Mouse (Mus musculus) midbrain, embryonic 13.5 days (tissue): ENCODE measurements around the gene Hs3st3b1. TPM values are rescaled to one million over a fixed set of nuclear protein-coding genes. Genes with fewer than 3 reads are reported as not detected.
A peak's percentile ranks its signal among the peaks of the same experiment; 100 is the strongest.

ENCODE experiments used
- ATAC-seq: fragments of 200-750 bp; cut with Nextera tagmentation; 2 replicates; pipeline ENCODE4 v1.8.0; 2017; ENCODE audit warnings: mild to moderate bottlenecking, moderate TSS enrichment, moderate library complexity
- H3K27ac ChIP-seq: fragments of 300-500 bp; sonication (generic); 2 replicates; pipeline ENCODE4 v1.5.1; 2015; ENCODE audit warnings: inconsistent platforms, mild to moderate bottlenecking, moderate library complexity
- H3K27me3 ChIP-seq: fragments of 300-500 bp; sonication (generic); 2 replicates; pipeline ENCODE4 v1.6.1; 2015; ENCODE audit warnings: mild to moderate bottlenecking, inconsistent platforms
- H3K36me3 ChIP-seq: fragments of 300-500 bp; sonication (generic); 2 replicates; pipeline ENCODE4 v1.6.1; 2015; ENCODE audit warnings: mild to moderate bottlenecking, inconsistent platforms
- H3K4me1 ChIP-seq: fragments of 300-500 bp; sonication (generic); replicated peaks from 2 replicates; pipeline ENCODE4 v1.6.1; 2015; ENCODE audit warnings: inconsistent platforms
- H3K4me2 ChIP-seq: fragments of 300-500 bp; sonication (generic); replicated peaks from 2 replicates; pipeline ENCODE4 v1.6.1; 2015; ENCODE audit warnings: moderate library complexity, mild to moderate bottlenecking, inconsistent platforms
- H3K4me3 ChIP-seq: fragments of 300-500 bp; sonication (generic); replicated peaks from 2 replicates; pipeline ENCODE4 v1.5.1; 2015; ENCODE audit warnings: mild to moderate bottlenecking, inconsistent platforms
- H3K9ac ChIP-seq: fragments of 300-500 bp; sonication (generic); replicated peaks from 2 replicates; pipeline ENCODE4 v1.6.1; 2015; ENCODE audit warnings: mild to moderate bottlenecking, inconsistent platforms
- H3K9me3 ChIP-seq: fragments of 300-500 bp; sonication (generic); 2 replicates; pipeline ENCODE4 v1.6.1; 2016; ENCODE audit warnings: mild to moderate bottlenecking, inconsistent platforms
- WGBS: fragments of 180-500 bp; shearing (Covaris S2); methylation state at CpG from one replicate; pipeline ENCODE4 v1.1.7; 2015; 5-methylcytosine and 5-hydroxymethylcytosine counted together
- polyA plus RNA-seq: library from polyadenylated mRNA; unstranded; fragments of >200 nt; fragmentation: Nextera tagmentation; extraction: Ambion mirVana; gene quantifications from 2 replicates; pipeline ENCODE4 v1.2.1, GENCODE M21; 2015

The Hs3st3b1 gene
- 13.0 and 15.9 TPM in 2 replicates for polyA plus RNA-seq

- peak; percentile 96 for ATAC-seq
- H3K27ac ChIP-seq = peak within 1 kb of the TSS; percentile 67
- peaks cover 74% of the 10 kb centered on the region for H3K27me3 ChIP-seq
Observed at GRCm38 (mm10) chr11:63922091-63922621, at the start of gene Hs3st3b1. TSS of gene Hs3st3b1 (minus strand) at chr11:63922290.

DNA sequence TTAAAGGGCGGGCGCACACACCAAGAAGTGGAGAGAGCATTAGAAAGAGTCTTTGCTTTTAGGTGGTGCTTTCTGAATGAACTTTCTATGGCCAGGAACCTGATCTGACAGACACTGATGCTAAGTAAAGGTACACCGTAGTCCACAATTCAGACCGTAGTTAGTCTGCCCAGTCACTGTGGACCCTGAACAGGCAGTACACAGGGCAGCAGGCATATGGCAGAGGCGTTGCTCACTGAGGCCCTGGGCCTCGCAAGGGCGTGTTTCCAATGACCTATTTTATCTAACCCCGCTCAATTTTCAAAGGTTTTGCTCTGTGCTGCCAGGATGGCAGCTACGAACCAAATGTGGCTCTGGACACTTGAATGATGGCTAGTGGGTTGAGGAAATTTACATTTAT, 49.4 kb upstream of the Hs3st3b1 start:
- 97% methylated on average over 9 of the region's 9 CpGs for WGBS
- H3K4me2 ChIP-seq = no peak overlapping the region
- no peaks in the 10 kb centered on the region for H3K9me3 ChIP-seq
- H3K27ac ChIP-seq = no peak overlapping the region
- no peak overlapping the region for H3K4me3 ChIP-seq
- H3K27me3 ChIP-seq = no peaks in the 10 kb centered on the region
- H3K36me3 ChIP-seq = 0 out of 2 replicates have a peak, but pooled peaks cover 3% of the 10 kb centered on the region
- ATAC-seq = no peak
- peaks cover 25% of the 10 kb centered on the region for H3K4me1 ChIP-seq
- H3K9ac ChIP-seq = no peak overlapping the region

More at GRCm38 (mm10) chr11:63922091-63922621, at the start of gene Hs3st3b1:
- H3K4me1 ChIP-seq = peaks cover 73% of the 10 kb centered on the region
- peak within 1 kb of the TSS; percentile 87 for H3K9ac ChIP-seq
- no peaks in the 10 kb centered on the region for H3K36me3 ChIP-seq
- WGBS = under 1% methylated on average over 43 of the region's 43 CpGs
- peak within 1 kb of the TSS; percentile 80 for H3K4me3 ChIP-seq
- H3K4me2 ChIP-seq = peak within 1 kb of the TSS; percentile 92
- no peaks in the 10 kb centered on the region for H3K9me3 ChIP-seq

DNA sequence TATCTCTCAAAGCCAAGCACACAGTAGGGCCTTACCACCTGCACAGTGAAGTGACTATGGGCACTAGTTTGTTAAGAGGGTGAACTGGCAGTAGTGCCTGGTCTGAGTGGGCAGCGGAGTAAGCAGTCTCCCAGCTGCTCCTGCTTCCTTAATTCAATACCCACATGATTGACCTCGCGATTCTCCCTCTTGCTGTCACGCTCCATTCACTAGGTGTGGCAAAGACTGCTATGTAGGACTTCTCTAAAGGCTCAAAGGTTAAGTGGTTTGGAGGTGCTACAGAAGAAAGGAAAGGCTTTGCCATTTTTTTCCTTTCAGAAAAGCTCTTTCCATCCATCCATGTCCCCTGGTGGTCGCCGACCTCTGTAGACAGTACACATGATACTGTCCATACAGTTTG, 48.7 kb upstream of the Hs3st3b1 start:
- Histone ChIP-seq H3K36me3 (no peaks in the 10 kb centered on the region), H3K27ac (no peak overlapping the region), H3K9ac (no peak overlapping the region), H3K27me3 (no peaks in the 10 kb centered on the region), H3K4me1 (peaks cover 25% of the 10 kb centered on the region), H3K4me2 (no peak overlapping the region), H3K4me3 (no peak overlapping the region), H3K9me3 (no peaks in the 10 kb centered on the region)
- WGBS = 93% methylated on average over 6 of the region's 6 CpGs
- no peak for ATAC-seq

DNA sequence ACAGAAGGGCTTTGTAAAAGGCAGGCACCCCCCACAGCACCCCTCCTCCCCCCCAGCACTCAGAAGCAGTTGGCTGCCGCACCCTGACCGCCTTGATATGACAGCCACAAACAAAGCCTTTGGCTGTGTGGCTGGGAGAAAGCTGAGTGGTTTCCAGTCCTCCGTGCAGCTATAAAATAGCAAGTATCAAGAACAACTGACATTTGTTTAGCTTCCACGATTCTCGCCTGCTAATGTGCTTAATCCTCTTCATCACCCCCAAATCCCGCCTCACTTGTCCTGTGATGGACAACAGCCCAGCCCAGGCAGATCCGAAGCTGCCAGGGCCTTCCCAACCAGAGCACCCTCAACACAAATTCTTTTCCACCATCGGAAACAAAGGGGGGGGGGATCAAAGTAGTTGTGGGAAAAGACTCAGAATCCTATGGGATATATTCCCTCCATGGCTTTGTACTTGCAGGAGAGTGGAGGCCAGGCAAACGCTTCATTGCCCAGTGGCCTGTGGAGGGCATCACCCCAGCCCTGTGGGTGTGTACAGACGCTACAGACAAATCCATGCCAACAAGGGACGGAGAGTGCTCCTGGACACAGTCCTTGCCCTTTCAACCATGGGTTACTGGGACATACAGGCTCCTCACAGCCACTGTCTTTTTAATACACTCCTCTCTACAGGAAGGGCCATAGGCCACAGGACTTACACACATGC, 47.3 kb upstream of the Hs3st3b1 start:
- H3K4me3 ChIP-seq = no peak overlapping the region
- H3K27ac ChIP-seq = peak overlapping the region; percentile 73
- H3K9me3 ChIP-seq = no peaks in the 10 kb centered on the region
- no peaks in the 10 kb centered on the region for H3K36me3 ChIP-seq
- WGBS = 8% methylated on average over 11 of the region's 11 CpGs
- peaks cover 25% of the 10 kb centered on the region for H3K4me1 ChIP-seq
- H3K4me2 ChIP-seq = no peak overlapping the region
- no peaks in the 10 kb centered on the region for H3K27me3 ChIP-seq
- 0 out of 2 replicates have a peak overlapping the region, but pooled peaks have one; percentile 10 for H3K9ac ChIP-seq
- ATAC-seq = peak; percentile 82

DNA sequence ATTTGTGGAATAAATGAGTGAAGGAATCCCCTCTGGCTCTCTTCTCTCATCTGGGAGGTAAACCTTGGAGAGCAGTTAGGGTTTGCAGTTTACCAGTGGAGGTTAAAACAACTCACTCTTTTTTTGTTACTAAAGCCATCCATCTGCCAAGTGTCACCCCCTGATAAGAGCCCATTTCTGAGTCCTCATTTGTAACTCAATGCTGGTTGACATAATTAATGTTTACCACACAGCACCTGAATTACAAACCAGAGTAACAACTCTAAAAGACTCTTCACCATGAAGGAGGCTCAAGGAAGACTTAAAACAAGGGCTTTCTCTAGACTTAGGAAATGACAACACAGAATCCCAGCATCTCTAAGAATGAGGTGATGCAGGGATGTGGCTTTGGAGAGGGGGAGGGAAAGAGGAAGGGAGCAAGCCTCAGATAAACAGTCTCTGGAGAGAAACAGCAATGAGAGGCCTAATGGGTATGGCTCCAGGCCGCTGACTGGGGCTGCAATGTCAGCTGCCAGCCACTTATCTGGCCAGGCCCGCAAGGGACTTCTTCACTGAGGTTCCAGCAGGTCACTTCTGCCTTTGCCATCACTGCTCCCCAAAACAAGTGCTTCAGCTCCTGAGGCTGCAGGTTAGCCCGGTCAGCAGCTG, 46.4 kb upstream of the Hs3st3b1 start:
- WGBS = 37% methylated on average over 3 of the region's 3 CpGs
- no peaks in the 10 kb centered on the region for H3K27me3 ChIP-seq
- no peak overlapping the region for H3K4me2 ChIP-seq
- H3K9ac ChIP-seq = 0 out of 2 replicates have a peak overlapping the region, but pooled peaks have one; percentile 10
- H3K27ac ChIP-seq = peak overlapping the region; percentile 73
- no peaks in the 10 kb centered on the region for H3K9me3 ChIP-seq
- peaks cover 5% of the 10 kb centered on the region for H3K36me3 ChIP-seq
- H3K4me1 ChIP-seq = peaks cover 25% of the 10 kb centered on the region
- peak; percentile 12; the same call in 1 of the 2 replicates for ATAC-seq
- no peak overlapping the region for H3K4me3 ChIP-seq

DNA sequence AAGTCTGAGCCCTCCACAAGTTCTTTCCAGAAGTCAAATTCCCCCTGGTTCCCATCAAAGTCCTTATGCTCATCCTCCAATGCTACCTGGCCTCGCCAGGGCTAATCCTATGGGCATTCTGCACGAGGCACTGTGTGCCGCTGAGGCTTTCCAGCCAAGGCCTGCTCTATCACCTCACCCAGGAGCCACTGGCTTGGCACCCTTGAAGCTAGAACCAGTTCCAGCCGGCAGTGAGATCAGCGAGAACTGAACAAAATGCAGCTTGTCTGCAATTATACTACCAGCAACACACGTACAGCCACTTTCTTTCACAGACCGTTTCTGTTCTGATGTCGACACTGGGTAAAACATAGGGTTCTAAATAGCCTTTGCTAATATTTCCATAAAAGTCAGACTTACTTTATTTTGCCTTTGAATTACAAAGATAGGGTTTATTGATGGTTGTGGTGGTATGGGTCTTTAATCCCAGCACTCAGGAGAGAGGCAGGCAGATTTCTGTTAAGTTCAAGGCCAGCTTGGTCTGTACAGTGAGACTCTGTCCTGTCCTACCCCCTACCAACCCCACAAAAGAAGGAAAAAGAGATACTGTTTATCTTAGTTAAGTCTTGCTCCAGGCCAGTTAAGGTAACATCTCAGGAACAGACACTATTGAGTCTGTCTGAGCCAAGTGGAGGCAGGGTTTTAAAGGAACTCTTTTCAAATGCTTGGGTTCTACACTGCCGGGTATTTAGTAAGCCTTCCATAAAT, 45.7 kb upstream of the Hs3st3b1 start:
- no peak for ATAC-seq
- WGBS = 89% methylated on average over 9 of the region's 9 CpGs
- no peak overlapping the region for H3K9ac ChIP-seq
- no peaks in the 10 kb centered on the region for H3K9me3 ChIP-seq
- no peak overlapping the region for H3K4me3 ChIP-seq
- H3K4me1 ChIP-seq = peaks cover 25% of the 10 kb centered on the region
- H3K36me3 ChIP-seq = peaks cover 8% of the 10 kb centered on the region
- H3K27me3 ChIP-seq = no peaks in the 10 kb centered on the region
- peak overlapping the region; percentile 73; the same call in 1 of the 2 replicates for H3K27ac ChIP-seq
- H3K4me2 ChIP-seq = no peak overlapping the region

GRCm38 (mm10) chr11:63965437-63965836, 43.3 kb upstream of the Hs3st3b1 start:
- no peak for ATAC-seq
- WGBS = 82% methylated on average over 5 of the region's 5 CpGs
- H3K27me3 ChIP-seq = no peaks in the 10 kb centered on the region
- peaks cover 25% of the 10 kb centered on the region for H3K4me1 ChIP-seq
- peaks cover 8% of the 10 kb centered on the region for H3K36me3 ChIP-seq
- no peaks in the 10 kb centered on the region for H3K9me3 ChIP-seq
- no peak overlapping the region for H3K4me2 ChIP-seq
- no peak overlapping the region for H3K27ac ChIP-seq
- no peak overlapping the region for H3K9ac ChIP-seq
- H3K4me3 ChIP-seq = no peak overlapping the region

GRCm38 (mm10) chr11:63957207-63957606, 35.1 kb upstream of the Hs3st3b1 start:
- no peak overlapping the region for H3K4me3 ChIP-seq
- WGBS = 30% methylated on average over 4 of the region's 4 CpGs
- H3K36me3 ChIP-seq = no peaks in the 10 kb centered on the region
- H3K4me1 ChIP-seq = peaks cover 26% of the 10 kb centered on the region
- no peak overlapping the region for H3K27ac ChIP-seq
- H3K9me3 ChIP-seq = no peaks in the 10 kb centered on the region
- H3K9ac ChIP-seq = no peak overlapping the region
- no peak; the same call in 1 of the 2 replicates for ATAC-seq
- H3K27me3 ChIP-seq = peaks cover 18% of the 10 kb centered on the region
- no peak overlapping the region for H3K4me2 ChIP-seq

DNA sequence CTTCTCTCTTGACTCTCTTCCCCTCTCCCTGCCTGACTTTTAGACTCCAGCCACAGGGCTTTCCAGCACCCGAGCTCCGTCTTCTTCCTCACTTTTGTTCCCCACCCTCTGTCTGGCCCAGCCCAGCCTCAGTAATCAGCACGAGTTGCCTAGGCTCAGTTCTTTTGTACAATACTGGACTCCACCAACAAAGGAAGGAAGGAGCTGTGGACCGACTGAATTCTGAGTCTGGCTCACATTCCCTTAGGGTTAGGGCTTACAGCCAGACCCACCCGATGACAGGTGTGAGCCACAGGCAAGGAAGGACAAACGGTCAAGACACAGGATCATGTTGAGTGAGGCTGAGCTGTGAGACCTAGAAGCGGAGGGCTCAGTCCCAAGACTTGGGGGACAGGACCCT, 34.7 kb upstream of the Hs3st3b1 start:
- Histone ChIP-seq H3K27ac (no peak overlapping the region), H3K9me3 (no peaks in the 10 kb centered on the region)
- ATAC-seq = peak; percentile 32; the same call in 1 of the 2 replicates

GRCm38 (mm10) chr11:63953887-63954286, 31.8 kb upstream of the Hs3st3b1 start:
- peaks cover 37% of the 10 kb centered on the region for H3K4me1 ChIP-seq
- WGBS = 70% methylated on average over 2 of the region's 2 CpGs
- H3K27me3 ChIP-seq = peaks cover 35% of the 10 kb centered on the region
- no peaks in the 10 kb centered on the region for H3K9me3 ChIP-seq
- no peaks in the 10 kb centered on the region for H3K36me3 ChIP-seq
- no peak overlapping the region for H3K9ac ChIP-seq
- H3K27ac ChIP-seq = no peak overlapping the region
- ATAC-seq = no peak
- no peak overlapping the region for H3K4me2 ChIP-seq
- no peak overlapping the region for H3K4me3 ChIP-seq

More for the DNA sequence above, 34.7 kb upstream of the Hs3st3b1 start:
- no peak overlapping the region for H3K4me3 ChIP-seq
- peaks cover 18% of the 10 kb centered on the region for H3K27me3 ChIP-seq
- peaks cover 31% of the 10 kb centered on the region for H3K4me1 ChIP-seq
- H3K36me3 ChIP-seq = no peaks in the 10 kb centered on the region
- WGBS = 24% methylated on average over 7 of the region's 7 CpGs
- no peak overlapping the region for H3K9ac ChIP-seq
- H3K4me2 ChIP-seq = no peak overlapping the region

DNA sequence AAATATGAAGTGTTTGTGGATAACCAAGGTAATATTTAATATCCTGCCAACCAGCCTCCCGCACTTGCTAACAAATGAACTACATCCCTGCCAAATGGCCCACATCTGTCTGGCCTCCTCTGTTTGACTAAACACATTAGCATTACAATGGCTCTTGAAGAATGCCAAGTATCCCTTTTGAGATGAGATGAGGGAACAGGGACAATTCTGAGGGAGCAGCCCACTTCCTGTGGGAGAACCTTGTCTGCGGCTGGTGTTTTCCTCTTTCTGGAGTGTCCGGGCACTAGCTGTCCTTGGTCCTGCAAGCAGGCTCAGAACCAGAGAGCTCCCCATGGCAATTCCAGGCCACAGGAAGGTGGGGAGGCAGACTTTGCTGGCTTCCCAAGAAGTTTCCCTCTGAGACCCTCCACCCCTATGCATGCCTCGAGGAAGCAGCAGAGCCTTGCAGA, 30.7 kb upstream of the Hs3st3b1 start:
- 11% methylated on average over 4 of the region's 4 CpGs for WGBS
- H3K4me1 ChIP-seq = peaks cover 37% of the 10 kb centered on the region
- H3K4me3 ChIP-seq = no peak overlapping the region
- H3K9me3 ChIP-seq = no peaks in the 10 kb centered on the region
- 0 out of 2 replicates have a peak overlapping the region, but pooled peaks have one; percentile 14 for H3K27ac ChIP-seq
- no peak for ATAC-seq
- no peaks in the 10 kb centered on the region for H3K36me3 ChIP-seq
- H3K4me2 ChIP-seq = peak overlapping the region; percentile 49
- peak overlapping the region; percentile 19; the same call in 1 of the 2 replicates for H3K9ac ChIP-seq
- H3K27me3 ChIP-seq = peaks cover 37% of the 10 kb centered on the region
